Mouse (Mus musculus) heart, adult 8-10 months (tissue): Measurements from ENCODE around the gene Sun2. TPM values are rescaled to one million over a fixed set of nuclear protein-coding genes. Genes with fewer than 3 reads are reported as not detected.
A peak's percentile ranks its signal among the peaks of the same experiment; 100 is the strongest.

Experiments
- DNase-seq: peaks from one replicate; pipeline ENCODE4 v3.0.0; 2022; ENCODE audit warnings: low spot score
- total RNA-seq, 4 experiments: library from RNA; stranded (reverse); gene quantifications; 2 replicates each; pipeline ENCODE4 v1.2.4; 2022

Gene Sun2
- total RNA-seq, 4 experiments from 2014 or later = 83.8 to 98.3 (median 94.7) TPM

- no peak for DNase-seq
These were observed 13.8 kb upstream of the Sun2 start for GRCm38 (mm10) chr15:79755977-79756625.

- DNase-seq = no peak
These were observed 12.8 kb upstream of the Sun2 start for GRCm38 (mm10) chr15:79755176-79755575.

GRCm38 (mm10) chr15:79753873-79754272 is 11.5 kb upstream of the Sun2 start:
- no peak for DNase-seq

- DNase-seq = no peak
These were observed 11.1 kb upstream of the Sun2 start for GRCm38 (mm10) chr15:79753420-79753752.

GRCm38 (mm10) chr15:79752742-79753419 is 10.5 kb upstream of the Sun2 start:
- DNase-seq = peak; percentile 73

- DNase-seq = no peak
These were observed 9.4 kb upstream of the Sun2 start for GRCm38 (mm10) chr15:79751772-79752171.

- no peak for DNase-seq
These were observed 7.9 kb upstream of the Sun2 start for GRCm38 (mm10) chr15:79750266-79750665.

GRCm38 (mm10) chr15:79749162-79749561 is 6.8 kb upstream of the Sun2 start:
- no peak for DNase-seq

GRCm38 (mm10) chr15:79747998-79748397 is 5.7 kb upstream of the Sun2 start:
- no peak for DNase-seq

GRCm38 (mm10) chr15:79745883-79746282 is 3.5 kb upstream of the Sun2 start:
- DNase-seq = no peak

GRCm38 (mm10) chr15:79745312-79745711 is 3.0 kb upstream of the Sun2 start:
- DNase-seq = no peak

GRCm38 (mm10) chr15:79744742-79745141 is 2.4 kb upstream of the Sun2 start:
- no peak for DNase-seq

- DNase-seq = no peak
These were observed 1.7 kb upstream of the Sun2 start for GRCm38 (mm10) chr15:79744001-79744400.

GRCm38 (mm10) chr15:79742706-79743023 is 329 bp upstream of the Sun2 start:
- no peak for DNase-seq

GRCm38 (mm10) chr15:79741173-79741858 is 1.0 kb downstream of the Sun2 start:
- no peak for DNase-seq

GRCm38 (mm10) chr15:79740739-79741138 is 1.6 kb downstream of the Sun2 start:
- DNase-seq = no peak

- DNase-seq = no peak
These were observed 8.0 kb downstream of the Sun2 start for GRCm38 (mm10) chr15:79734311-79734710.

GRCm38 (mm10) chr15:79733640-79734039 is 8.7 kb downstream of the Sun2 start:
- DNase-seq = no peak

- DNase-seq = no peak
These were observed 9.1 kb downstream of the Sun2 start for GRCm38 (mm10) chr15:79733192-79733591.

GRCm38 (mm10) chr15:79731554-79731953 is 10.8 kb downstream of the Sun2 start:
- no peak for DNase-seq

GRCm38 (mm10) chr15:79728731-79729388 is 13.5 kb downstream of the Sun2 start:
- DNase-seq = no peak

- DNase-seq = no peak
These were observed 14.0 kb downstream of the Sun2 start for GRCm38 (mm10) chr15:79728311-79728710.

- no peak for DNase-seq
These were observed 14.5 kb downstream of the Sun2 start for GRCm38 (mm10) chr15:79727840-79728239.
